Mouse (Mus musculus) urinary bladder, postnatal 10 days (tissue): ENCODE measurements around the gene Myo5a.
A peak's percentile ranks its signal among the peaks of the same experiment; 100 is the strongest.

Experiments used
- DNase-seq: peaks from one replicate; pipeline ENCODE4 v3.0.0; 2022; ENCODE audit warnings: low spot score

Gene Myo5a

DNA sequence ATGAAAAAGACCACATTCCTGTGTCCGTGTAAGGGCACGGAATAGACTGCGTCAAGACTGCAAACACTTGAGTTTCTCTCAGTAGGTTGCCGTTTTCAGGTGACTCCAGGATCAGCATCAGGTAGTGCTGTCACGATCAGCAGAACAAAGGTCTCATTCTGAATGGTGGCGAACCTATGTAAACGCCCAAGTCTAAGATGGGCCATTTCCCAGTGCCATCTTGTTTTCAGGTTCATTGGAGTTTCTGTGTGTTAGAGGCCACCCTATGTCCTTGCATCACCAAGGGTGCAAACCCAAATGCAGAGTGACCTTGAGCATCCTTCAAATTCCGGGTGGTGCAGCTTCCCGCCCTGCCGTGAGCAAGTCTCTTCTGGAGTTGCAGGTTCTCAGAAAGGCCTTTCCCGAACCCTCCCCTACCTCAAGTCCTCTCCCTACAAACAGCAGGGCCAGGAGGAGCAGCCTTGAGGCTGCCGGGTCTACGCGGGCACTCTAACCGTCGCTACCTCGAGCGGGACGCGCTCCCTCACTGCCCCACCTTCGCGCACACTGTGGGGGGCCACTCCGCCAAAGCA, at the start of gene Myo5a:
Gene Myo5a (plus strand): TSS at position 559 of the 572 bp plus-strand sequence.
- DNase-seq, result no peak

DNA sequence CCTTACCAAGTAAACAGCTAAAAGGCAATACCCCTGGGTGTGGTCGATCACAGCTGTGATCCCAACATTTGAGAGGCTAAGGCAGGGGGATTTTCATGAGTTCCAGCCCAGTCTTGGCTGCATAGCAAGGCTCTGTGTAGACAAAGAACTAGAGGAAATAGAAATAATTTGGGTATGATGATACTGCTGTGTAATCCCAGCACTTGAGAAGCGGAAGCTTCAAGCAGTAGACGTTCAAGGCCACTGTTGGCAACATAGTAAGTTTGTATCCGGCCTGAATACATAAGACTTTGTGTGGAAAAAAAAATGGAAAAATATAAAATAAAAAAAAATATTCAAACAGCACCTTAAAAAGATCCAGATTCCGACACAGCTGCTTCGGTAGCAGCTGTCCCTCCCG, 48.3 kb upstream of the Myo5a start:
- DNase-seq, result no peak

DNA sequence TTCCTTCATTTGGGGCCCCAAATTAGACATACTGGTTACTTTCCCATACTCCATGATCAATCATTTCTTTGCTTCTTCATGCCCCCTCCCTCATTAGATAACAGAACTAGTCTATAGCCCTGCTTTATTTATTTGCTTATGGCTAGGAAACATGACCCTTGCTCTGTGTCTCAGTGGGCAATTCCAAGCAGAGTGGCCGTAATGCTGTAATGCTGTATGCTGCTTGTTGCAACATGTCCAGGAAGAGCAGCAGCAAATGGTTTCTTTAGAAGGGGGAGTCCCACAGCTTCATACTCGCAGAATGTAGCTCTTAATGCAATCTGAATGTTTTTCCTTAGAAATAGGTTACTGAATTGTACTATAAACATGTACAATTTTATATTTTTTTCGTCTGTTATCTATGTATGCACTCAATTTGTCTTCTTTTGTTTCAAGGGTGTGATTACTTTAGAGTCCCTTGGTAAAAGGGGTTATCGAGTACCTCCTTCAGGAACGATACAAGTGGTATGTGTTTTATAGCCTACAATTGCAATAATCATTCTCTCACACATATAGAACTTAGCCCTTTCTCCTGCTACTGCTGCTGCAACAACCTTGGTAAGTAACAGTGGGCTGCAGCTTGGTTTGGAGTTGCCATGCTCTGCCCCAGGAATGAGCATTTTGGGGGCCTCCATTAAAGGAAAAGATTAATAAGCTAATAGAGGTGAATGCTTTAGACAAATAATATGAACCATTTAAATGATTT, 47.5 kb upstream of the Myo5a start:
- DNase-seq, result no peak

DNA sequence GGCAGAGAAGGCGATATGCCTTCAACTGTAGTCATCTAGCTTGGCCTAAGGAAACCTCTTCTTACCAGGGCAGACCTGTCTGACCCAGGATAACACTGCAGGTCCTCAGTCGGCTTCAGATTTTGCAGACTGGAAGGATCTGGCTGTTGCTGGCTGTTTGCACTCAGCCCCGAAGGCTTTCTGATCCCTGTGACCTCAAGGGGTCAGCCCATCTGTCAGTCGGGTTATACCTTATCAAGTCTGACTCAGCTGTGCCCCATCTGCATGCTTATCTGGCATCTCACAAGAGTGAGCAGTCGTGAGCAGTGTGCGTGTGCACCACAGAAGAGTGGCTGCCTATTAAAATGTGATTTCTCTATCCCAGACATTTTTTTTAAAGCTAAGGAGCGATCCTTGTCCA, 46.7 kb upstream of the Myo5a start:
- no peak for DNase-seq

DNA sequence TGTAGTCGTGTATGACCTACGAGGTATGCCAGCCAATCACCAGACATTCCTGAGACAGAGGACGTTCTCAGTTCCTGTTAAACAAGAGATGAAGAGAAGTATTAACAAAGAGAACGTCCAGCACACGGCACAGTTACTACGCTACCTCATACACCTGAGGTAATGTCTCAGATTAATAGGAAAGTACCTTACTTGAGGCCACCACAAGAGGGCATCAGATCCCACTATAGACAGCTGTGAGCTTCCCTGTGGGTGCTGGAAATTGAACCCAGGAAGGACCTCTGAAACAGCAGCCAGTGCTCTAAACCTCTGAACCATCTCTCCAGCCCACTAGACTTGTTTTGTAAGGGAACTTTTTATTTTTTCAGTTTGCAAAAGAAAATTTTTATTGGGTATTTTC, 45.1 kb upstream of the Myo5a start:
- DNase-seq, result no peak

DNA sequence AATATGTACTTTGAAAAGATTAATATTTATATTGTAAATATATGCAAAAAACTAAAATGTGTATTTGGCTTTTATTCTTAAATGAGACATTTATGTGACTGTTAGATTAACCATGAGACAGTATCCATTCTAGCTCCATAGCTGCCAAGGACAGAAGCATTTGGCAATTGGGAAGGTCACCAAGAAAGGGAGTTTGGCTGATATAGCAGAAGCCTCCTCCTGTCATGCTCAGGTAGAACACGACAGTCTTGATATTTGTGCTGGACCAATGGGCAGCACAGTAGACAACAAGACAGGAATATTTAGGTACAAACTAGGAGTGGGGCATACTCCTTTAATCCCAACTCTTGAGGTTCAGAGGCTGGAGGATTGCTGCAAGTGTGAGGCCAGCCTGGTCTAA, 38.4 kb upstream of the Myo5a start:
- DNase-seq, result no peak

DNA sequence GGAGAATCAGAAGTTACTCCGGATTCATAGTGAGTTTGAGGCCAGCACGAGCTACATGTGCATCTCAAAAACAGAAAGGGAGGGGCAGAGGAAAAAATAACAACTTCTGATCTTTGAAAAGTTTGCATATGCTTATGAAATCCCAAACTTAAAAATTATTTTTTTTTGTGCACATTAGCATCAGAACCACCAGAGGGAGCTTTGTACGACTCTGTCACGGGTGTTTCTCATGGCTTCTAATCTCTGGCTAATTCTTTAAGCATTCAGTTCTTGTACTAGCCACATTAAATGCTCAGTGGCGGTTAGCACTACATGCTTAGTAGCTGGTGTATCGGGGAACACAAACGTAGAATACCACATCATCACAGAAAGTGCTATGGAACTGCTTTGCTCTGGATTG, 37.7 kb upstream of the Myo5a start:
- no peak for DNase-seq

DNA sequence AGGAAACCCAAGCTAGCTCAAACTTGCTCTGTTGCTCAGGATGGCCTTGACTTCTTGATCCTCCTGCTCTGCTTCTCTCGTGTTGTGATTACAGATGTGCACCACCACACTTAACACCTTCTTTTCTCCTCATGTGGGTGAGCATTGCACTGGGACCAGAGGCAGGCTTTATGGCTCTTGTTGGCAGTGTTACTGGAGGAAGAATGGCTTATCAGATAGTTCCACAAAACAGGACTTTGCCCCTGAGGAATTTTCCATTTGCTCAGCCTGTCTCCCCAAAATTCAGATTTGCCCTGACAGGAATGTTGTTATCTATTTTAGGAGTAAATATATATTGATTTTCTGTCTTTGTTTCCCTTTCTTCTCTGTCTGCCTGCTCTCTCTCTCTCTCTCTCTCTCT, 36.1 kb upstream of the Myo5a start:
- no peak for DNase-seq

DNA sequence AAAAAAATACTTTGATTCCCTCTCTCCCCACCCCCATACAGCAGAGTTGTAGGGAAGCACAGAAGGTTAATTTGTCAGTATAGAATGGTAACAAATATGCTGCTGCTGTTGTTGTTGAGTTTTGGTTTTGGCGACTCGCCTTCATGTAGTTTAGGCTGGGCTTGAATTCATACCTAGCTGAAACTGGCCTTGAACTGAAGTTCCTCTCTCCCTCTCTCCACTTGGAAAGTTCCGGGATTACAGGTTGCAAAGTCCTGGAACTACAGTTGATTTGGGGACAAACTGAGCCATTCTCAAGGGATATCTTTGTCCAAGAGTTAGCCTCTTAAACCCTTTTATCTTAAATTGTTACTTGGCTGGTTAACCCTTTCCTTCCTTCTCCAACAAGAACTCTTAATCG, 34.9 kb upstream of the Myo5a start:
- DNase-seq, result no peak

DNA sequence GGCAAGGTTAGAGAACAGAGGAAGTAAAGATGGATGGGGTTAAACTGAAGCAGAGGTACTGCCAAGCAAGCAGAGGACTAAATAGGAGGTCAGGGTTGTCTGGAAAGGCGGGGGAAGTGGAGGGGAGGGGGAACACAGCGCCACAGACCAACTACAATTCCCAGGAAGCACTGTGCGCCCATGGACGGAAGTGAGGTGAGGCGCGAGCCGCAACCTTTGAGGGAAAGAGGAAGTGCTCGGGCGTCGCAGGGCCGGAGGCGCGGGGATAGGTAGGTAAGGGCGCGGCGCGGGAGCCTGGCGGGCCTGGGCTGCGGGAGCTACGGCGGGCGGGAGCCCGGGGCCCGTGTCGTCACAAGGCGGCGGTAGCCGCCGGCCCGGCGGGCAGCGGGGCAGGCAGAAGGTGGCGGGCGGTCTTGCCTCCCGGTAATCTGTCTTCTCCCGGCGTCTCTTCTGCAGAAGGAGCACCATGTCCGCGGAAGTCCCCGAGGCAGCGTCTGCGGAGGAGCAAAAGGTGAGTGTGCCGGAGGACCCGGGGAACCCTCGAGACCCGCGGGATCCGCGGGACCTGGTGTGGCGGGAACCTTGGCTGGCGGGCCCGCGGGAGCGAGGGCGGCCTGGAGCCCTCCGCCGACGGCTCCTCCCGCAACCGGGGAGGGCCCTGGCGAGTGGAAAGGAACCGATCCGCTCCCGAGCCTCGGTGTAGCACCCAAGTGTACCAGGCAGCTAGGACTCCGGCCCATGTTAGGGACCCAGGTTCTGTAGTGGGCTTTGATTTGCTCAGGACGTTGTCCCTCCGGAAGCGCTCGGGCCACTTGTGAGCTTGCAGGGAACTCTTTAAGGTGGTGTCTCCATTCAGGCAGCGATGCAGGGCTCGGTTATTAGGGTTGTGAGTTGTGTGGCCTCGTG, 33.1 kb upstream of the Myo5a start, which contains the start of gene Arpp19:
Gene Arpp19 (plus strand): TSS at position 164 of the 906 bp plus-strand sequence.
- DNase-seq, result peak; percentile 26

DNA sequence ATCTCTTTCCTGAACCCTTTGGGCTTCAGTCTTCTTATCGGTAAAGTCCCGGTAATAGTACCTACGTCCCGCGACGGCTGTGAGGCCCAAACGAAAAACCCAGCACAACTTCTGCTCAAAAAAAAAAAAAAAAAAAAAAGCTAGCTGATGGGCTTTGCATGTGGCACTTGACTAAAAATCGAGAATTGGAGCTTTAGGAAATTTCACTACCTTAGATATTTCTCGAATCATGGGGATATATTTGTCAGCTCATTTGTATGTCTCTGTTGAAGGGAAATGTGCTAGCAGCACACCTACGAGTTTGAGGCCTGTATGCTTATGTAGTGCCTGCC, 32.5 kb upstream of the Myo5a start:
- no peak for DNase-seq

DNA sequence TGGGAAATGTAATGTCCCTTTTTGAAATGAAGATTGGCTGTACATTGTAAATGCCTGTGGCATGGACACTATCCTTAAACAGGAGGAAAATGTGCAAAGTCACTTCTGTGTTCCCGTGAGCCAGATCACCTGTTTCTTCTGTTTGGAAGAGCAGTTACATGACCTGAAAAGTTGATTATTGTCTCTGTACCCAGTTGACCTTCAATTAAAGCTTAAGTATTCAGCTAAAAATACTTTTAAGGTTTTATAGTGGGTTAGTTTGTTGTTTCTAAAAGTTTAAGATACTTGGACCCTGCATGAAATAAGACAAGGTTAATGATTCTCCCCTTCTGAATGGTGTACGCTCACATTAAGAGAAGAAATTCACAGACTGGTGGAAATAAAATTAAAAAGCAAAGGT, 30.2 kb upstream of the Myo5a start:
- DNase-seq, result no peak

DNA sequence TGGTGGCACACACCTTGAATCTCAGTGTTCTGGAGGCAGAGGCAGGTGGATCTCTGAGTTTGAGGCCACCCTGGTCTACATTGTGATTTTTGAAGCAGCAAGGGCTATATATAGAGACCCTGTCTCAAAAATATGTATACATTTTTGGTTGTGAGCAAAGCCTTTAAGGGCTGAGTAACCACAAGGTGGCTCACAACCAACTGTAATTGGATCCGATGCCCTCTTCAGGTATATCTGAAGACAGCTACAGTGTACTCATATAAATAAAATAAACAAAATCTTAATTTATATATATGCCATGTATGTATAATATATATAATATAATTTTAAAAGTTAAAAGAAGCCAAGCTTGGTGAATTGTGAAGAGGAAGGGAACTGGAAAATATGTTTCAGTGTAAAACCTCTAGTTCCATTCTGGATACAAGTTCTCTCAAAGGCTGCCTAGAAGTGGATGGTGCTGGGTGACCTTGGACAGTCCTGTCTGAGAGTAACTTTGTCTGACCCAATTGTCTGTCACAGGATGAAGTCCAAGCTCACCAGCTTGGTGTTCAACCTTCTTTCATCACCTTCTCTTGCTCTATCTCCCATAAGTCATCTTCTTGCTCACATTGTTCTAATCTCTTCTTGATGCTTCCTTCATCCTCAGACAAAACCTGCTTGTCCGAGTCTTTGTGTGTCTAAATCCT, 28.8 kb upstream of the Myo5a start:
- no peak for DNase-seq

DNA sequence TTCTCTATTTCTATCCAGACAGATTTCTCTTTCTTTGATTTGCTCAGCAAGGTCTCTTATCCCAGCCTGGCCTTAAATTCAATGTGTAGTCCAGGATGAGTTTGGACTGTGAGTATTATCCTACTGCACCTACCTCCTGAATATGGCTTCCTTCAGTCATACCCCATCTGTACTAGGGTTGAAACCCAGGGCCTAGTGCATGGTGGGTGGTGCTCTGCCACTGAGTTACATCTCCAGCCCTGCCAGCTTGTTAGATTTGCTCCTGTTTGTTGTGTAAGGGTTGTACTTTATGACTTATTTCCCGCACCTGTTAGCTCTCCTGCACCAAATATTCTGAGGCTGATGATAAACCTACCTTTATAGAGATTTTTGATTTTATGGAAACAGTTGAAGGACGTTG, 27.6 kb upstream of the Myo5a start:
- DNase-seq, result no peak

DNA sequence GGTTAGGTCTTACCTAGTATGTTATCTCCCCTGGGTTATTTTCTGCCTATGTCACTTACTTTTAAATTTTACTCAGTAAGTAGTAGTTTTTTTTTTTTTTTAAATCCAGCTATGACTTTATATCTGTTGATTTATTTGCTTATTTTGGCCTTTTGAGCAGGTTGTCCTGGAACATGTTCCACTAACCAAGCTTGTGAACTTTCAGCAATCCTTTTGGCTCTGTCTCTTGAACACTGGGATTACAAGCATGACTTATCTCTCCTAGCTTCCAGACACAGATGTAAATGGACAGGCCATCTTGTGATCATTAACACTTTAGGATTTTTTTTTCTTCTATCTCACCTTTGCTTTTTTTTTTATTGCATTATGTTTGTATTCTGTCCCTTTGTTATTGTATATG, 23.7 kb upstream of the Myo5a start:
- no peak for DNase-seq

DNA sequence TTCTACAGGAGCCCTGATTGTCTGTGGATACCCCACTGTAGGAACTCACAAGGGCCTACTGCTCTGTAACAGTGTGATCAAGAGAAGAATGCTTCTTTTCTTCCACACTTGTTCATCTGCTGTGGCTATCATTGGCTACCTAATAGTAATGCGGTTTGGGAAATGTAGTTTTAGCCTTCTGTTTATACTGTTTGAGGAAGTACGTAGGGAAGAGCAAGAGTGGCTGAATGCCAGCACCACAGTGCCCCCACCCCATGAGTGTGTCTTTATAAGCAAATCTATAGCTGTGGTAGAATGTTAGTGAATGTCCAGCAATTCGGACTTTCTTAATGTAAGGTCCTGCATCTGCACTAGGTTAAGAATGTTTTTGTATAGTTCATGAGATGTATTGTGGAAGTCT, 21.7 kb upstream of the Myo5a start:
- no peak for DNase-seq

DNA sequence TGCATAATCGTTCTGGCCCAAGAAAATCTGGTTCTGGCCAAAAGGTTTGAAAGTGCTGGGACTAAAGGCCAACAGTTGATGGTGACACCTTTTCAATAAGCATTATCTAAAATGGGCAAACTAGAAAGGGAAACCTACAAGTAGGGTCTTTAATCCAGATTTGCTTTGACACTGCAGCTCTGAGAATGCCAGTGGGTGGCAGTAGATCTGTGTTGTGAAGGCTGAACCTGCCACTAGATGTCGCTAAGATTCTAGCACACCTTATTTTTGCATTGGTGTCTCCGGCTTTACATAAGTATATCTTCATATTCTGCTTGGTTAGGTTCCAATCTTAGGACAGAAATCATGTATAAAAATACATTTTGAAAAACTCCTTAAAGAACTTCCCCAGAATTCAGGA, 20.8 kb upstream of the Myo5a start:
- DNase-seq, result no peak

DNA sequence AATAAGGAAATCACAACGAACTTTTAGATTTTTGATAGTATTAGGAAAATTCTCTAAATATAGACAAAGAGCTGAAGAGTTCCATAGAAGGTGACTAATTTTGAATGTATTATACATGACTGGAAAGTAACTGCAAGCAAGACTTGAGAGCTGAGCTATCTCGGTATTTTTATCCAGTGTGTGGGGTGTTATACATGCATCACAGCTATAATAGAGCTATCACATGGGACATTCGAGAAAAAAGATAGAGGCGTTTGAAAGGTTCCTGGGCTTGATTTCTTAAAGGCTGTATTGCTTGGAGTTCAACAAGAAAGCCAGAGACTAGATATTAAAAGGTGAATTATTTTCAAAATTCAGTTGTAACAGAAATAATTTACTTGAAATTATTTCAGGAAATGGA, 19.0 kb upstream of the Myo5a start:
- no peak for DNase-seq

DNA sequence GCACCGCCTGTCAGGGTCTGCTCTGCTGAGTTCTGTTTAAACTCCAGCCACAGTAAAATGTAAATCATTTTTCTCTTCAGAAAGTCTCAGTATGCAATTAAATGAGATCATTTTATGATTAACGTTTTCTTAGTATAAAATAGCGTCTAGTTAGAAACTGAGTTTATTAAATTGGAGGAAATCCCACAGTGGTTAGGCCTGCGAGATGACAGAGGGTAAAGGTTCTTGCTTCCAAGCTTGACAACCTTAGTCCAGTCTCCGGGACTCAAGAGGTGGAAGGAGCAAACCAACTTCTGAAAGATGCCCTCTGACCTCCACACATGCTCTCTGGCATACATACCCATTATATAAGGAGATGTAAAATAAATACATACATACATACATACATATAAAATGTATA, 15.8 kb upstream of the Myo5a start:
- no peak for DNase-seq

DNA sequence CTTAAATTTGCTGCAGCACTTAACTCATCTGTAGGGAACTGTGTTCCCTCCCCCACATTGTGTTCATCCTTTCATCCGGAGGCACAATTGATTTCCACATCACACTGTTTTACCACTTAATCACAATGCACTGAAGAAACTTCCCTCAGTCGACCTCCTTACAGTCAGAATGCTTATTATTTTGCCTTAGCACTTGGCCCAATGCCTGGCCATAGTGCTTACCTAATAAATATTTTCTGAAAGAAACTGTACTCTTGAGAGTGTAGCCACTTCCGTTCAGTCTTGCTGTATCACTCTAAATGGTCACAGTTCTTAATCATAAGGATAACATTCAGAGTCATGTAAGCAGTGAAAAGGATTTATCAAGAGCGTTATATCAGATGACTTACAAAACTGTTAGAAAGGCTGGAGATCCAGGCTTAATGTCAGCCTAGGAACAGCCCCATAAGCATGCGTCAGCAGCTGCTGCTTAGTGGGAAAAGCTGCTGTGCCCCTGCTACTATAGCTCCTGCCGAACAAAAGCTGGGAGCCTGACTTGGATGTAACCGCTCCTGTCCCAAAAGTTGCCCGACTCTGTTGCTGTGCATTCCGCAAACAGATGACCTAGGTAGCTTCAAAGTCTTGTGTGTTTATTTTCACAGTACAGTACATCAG, 6.0 kb upstream of the Myo5a start:
- DNase-seq, result no peak

DNA sequence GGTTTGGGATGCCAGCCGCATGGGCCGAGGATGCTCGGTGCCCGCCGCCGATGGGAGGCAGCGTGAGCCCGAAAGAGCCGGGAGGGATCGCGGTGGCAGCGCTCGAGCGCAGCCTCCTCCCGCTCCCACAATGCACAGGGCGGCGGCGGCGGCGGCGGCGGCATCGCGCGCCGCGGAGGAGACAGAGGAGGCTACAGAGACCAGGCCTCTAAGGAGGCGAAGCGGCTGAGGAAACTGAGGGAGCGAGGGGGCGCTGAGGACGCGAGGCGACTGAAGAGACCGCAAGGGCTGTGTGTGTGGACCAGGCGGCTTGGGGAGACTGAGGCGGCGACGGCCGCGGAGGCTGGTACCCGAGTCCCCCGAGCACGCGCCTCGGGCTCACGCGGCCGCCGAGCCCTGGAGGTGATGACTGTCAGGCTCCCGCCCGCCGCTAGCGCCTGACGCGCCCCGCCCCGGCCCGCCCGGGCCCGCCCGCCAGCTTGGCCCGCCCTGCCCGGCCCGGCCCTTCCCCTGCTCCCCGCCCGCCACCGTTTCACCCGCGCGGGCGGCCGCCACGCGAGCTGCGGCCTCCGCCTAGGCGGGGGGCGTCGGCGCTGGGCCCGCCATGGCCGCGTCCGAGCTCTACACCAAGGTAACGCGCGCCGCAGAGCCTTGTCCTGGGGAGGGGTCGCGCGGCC, 352 bp downstream of the Myo5a start:
- peak; percentile 26 for DNase-seq
